Mouse (Mus musculus) heart, postnatal 0 days (tissue): ENCODE data around the gene Tmem242.

Source experiments
- CTCF ChIP-seq: IDR thresholded peaks from 2 replicates; pipeline ENCODE4 v1.5.1; 2016; ENCODE audit warnings: antibody characterized with exemption, control low read depth, low read depth
- EP300 ChIP-seq: IDR thresholded peaks from 2 replicates; pipeline ENCODE4 v1.6.1; 2016; ENCODE audit warnings: antibody characterized with exemption, low read depth

GRCm38 (mm10) chr17:5443260-5443659 is 3.2 kb upstream of the Tmem242 start:
- TF ChIP-seq CTCF, result no peak
- no peak for TF ChIP-seq EP300
